Mouse (Mus musculus): ENCODE measurements around the gene Lamtor5.

DNA sequence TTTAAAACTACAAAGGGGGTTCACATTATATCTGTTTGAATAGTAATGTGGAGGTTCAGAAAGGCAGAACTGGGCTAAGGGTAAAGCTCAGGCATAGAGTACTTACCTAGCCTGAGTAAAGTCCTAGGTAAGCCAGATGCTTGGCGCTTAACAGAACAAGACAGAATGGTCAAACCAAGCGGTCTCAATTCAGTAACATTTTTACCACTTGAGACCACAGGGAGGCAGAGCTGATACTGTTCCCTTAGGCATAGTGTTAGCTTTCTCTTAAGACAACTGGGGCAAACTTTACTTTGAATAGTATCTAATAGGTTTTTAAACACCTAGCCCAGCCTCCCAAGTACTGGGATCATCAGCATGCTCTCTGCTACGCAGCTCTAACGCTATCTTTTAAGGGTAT, 2.7 kb upstream of the Lamtor5 start:
- TF ChIP-seq POLR2A (IDR thresholded peaks at IDR 0.05; ENCODE audit: insufficient read depth, low read length): no peak
- no peak for TF ChIP-seq CTCF (IDR thresholded peaks at IDR 0.05; ENCODE audit: low read depth, low read length)
- TF ChIP-seq EP300 (IDR thresholded peaks at IDR 0.05; ENCODE audit: insufficient read depth, low read depth, low read length): no peak

Measured in ES-Bruce4 (cell line).